Mouse (Mus musculus) cerebral cortex, adult 2 months (tissue): Measurements from ENCODE around the gene Grid1.

Experiments
- WGBS: fragments of 180-500 bp; shearing (Covaris S2); methylation state at CpG from one replicate; pipeline ENCODE4 v1.1.7; 2018; 5-methylcytosine and 5-hydroxymethylcytosine counted together

Gene Grid1

DNA sequence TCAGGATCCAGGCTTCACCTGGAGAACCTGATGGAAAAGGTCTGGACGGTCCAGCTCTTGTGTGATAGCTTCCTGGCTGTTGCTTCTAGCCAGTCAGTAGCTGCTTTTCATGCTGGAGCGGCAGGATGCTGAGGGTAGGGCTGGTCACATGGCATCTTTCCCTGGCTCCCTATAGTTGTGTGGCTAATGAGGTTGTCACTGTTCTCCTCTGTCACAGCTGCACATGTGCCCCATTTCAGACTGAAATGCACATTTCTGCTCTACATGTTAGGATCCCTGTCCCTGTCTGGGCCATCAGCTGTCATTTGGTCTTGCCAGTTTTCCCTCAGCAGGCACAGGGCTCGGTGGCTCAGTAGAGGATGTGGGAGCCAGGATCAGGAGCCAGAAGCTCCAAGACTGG lies 17.2 kb downstream of the Grid1 start:
- WGBS: 68% methylated on average over 3 of the region's 3 CpGs

DNA sequence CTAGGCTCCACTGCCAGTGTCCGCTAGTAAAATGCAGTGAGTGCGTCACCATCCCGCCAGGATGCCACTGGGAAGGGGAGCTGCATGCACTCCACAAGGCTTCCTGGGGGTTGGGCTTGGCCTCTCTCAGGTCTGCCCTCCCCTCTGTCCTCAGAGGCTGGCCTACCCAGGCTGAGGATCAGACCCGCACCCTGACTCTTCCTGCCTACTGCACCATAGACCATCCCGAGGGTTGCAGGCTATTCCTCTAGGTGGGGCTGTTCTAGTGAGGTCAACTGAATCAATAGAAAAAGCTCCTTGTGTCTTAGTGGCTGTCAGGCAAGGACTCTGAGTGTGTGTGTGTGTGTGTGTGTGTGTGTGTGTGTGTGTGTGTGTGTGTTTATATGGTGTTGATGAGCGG lies 19.1 kb downstream of the Grid1 start:
- WGBS: 74% methylated on average over 6 of the region's 6 CpGs

DNA sequence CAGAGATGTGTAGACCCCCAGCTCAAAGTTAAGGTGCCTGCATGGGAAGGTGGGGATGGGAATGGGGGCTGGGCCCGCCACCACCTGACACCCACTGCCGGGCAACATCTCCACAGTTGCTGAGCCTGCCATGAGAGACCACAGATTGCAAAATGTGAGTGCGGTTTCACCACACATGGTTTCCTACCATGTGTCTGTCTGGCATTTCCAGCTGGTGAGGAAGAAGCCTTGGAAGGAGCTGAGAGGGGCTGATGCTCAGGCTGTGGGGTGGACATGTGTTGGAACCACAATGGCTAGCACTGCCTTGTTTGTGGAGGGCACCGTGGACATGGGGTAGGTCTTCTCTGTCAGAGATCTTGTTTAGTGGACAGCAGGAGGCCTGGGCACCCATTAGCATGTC lies 20.0 kb downstream of the Grid1 start:
- WGBS: 65% methylated on average over 4 of the region's 4 CpGs

DNA sequence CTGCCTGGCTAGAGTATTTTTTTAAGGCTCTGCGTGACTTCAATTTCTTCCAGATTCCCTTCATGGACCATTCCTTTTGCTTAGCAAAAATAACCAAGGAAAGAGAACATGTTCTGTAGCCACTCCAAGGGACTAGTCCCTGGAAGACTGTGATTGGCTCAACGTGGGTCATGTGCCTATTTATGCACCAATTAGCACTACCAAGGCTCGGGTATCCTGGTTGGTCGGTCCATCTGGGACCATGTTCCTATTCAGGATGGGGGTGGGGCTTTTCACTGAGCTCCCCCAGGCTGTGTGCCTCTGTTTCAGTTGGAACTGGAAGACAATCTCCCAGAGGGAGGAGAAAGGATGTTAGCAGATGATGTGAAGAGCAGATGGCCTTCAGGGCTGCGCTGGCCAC lies 23.7 kb downstream of the Grid1 start:
- 60% methylated on average over 5 of the region's 5 CpGs for WGBS

DNA sequence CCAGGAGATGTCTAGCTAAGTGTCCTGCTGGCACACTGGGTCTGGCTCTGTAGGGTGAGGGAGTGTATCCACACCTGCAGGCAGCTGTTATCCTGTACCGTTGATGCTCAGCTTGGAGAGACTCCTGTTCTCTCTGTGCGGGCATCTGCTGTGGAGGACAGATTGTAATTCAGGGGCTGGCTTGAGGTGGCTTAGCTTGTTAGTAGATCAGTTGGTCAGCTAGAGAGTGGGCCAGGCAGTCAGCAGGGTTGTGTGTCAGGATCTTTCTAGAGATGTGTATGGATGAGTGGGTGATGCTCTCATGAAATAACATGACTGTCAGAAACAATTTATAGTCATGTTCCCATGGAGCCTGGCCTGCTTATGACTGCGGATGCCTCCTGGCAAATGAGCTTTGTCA lies 24.3 kb downstream of the Grid1 start:
- WGBS: 52% methylated on average over 3 of the region's 3 CpGs

DNA sequence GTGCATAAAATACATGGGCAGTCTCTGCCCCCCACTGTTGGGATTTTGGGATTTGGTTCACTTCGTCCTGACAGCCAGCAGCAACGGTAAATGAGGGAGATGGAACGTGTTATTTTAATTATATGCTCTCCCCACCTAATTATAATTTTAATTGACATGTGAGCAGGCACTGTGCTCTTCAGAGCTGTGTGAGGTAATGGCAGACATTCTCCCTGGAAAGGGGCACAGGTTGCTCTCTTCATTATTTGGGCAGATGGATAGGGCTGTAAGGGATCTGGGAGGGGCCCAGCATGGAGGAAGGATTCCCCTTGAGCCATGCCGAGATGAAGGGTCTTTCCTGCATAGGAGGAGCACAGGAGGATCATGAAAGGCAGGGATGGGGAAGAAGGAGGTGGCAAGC lies 26.9 kb downstream of the Grid1 start:
- 53% methylated on average over 4 of the region's 4 CpGs for WGBS

DNA sequence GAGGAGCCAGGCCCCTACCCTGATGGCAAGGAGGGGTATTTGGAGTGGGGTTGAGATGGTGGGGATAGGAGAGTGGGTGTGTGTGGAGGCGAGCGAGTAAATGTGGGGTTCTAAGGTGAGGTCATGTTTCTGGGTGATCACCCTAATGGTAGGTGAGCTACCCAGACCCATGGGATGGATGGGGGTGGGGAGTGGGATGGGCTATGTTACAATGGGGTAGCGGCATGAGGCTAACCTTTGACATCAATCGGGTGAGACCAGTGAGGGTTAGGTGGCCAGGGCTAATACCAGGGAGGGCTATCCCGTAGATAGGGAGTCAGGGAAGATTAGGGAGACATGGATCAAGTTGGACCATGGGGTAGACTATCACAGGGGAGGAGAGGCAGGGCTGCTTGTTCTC lies 27.7 kb downstream of the Grid1 start:
- 93% methylated on average over 5 of the region's 5 CpGs for WGBS

DNA sequence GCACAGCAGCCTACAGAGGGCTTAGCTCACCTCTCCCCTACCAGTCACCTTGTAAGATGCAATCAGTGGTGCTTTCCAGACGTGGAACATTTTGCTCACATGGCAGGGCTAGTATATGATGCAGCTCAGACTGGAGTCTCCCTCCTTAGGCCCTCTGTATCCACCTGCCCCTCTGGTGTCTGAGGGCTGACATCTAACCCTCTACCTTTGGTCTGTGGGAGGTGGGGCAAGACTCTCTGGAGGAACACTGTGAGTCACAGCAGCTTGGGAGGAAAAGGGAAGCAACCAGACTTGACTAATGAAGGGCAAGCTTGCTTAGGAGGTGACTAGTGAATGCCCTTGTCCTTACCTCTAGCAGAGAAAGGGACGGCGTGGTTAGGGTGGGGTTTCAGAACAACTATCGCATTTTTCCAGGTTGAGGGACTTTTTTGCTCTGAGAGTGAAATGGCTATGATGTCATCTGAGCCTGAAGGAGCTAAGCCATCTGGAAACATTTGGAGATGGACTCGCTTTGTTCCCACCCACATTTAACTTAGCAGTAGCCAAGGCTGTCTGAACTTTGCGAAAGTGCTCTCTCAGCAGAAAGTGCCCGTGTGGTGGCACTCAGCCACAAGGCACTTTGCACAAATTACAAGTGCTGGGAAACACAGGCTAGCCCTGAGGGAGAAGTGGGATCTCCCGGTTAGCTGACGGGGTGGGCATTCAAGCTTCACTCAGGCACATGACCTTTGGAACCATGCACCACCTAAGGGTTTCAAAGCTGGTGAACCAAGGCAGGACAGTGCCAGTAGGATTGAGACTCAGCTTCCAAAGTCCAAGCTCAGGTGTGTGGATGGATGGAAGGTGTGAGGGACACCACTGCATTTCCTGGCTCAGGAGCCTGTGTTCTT lies 41.2 kb downstream of the Grid1 start:
- WGBS: 41% methylated on average over 9 of the region's 9 CpGs

DNA sequence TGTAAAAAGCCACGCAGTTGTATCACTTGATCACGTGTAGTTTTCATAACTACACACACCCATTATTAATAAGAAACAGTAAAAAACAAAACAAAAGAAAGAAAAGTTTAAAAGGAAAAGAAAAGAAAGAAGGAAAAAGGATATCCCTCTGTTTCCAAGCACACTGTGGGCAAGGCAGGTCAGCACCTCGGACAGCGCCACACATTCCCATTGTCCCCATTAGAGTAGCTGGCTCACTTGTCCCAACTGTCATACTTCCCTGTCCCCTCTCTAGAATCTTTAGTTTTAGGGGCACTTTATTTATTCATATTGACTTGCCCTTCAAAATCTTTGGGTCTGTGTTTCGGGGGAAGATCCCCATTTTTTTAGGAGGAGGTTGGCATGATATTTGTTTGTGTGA lies 47.4 kb downstream of the Grid1 start:
- WGBS: 57% methylated on average over 5 of the region's 5 CpGs

DNA sequence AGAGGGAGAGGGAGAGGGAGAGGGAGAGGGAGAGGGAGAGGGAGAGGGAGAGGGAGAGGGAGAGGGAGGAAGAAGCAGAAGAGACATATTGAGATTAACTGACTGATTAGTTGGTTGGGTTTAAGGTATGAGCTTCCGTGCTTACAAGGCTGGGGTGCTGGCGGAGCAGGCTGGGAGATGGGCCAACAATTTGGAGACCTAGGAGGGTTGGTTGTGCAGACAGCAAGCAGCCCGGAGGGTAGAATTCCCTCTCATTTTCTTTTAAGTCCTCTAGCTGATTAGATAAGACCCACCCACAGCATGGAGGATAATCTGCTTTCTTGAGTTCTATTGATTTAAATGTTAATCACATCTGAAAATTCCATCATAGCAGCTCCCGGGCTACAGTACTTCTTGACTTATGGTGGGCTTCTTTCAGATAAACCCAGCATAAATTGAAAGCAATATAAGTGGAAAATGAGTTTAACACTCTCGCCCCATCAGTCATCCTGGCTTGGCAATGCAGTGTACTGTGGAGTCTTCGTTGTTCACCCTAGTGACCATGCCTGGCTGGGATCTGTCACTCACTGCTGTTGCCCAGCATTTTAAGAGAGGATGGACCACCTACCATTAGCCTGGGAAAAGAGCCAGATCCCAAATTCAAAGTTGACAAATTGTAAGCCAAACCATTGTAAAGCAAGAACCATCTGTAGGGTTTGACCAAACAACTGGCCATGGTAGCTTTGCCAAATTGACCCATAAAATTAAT lies 48.8 kb downstream of the Grid1 start:
- WGBS: 72% methylated on average over 6 of the region's 6 CpGs

DNA sequence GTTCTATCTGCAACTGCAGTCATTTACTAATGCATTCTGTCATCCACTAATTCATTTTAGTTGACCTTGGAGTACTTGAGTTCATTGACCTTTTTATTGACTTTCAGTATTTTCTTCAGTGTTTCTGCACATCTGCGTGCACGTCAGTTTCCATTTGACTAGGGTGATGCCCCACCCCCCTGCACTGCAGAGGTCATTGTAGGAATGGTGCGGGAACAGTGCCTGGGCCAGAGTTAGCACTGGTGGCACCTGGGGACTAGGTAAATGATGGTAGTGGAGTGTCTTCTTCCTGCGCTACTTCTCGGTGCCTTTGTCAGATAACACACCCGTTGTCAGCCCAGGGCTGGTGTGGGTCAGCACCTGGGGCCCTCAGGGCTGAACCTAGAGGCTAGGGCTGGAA lies 60.1 kb downstream of the Grid1 start:
- WGBS: 80% methylated on average over 6 of the region's 6 CpGs

DNA sequence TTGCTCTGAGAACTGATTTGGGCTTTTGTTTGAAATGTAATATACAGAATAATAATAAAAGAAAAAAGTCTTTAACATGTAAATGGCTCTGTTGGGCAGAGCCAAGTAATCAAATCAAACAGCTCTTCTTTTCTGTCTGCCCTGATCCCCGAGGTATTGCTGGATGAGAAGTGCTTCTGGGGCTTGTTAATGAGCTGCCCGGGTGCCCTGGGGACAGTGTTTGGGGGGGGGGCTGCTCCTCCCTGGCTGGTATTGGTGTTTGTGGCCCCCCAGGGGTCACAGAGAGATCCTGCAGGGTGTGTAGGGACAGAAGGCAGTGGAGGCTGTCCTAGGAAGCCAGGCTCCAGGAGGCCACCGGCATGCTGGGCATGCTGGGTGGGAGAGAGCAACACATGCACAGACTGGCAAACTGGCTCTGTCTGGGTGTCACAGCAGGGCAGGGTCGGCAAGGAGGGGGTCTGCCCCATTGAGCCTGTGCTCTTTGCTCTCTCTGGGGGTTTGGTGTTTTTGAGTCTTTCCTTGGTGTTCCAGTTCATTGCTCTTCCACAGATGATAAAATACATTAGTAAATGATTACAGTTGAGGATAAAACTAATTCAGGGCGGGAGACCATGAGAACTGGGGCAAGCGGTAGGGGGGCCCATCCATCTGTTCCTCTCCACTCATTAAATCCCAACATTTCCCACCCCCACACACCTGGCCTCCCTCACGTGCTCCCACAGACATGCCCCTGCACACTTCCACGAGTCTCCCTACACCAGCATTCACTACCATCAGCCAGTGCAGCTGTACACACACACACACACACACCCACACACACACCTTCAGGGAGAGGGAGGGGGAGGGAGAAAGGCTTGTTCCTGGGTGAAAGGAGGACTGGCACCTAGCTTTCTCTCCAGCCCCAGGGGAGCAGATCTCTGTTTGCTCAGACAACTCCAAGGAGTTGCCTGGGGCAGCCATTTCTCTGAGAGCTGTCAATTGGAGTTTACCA lies 60.8 kb downstream of the Grid1 start:
- WGBS: 35% methylated on average over 8 of the region's 8 CpGs

DNA sequence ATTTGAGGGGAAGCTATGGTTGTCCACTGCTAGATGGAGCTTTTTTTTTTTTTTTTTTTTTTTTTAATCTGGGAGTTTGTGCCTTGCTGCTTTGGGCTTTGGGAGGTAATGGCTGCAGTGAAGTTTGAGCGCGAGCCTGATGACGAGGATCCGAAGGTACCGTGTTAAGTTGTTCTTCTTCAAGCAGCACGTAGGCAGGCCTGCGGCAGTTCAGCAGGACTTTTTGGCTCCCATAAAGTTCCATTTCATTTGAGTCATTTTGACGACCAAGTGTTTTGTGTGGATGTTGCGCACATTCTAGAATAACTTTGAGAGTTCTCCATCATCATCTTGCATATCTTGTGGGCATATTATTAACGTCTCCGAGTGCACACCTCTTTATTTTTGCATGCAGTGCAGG lies 64.3 kb downstream of the Grid1 start:
- 56% methylated on average over 11 of the region's 11 CpGs for WGBS

DNA sequence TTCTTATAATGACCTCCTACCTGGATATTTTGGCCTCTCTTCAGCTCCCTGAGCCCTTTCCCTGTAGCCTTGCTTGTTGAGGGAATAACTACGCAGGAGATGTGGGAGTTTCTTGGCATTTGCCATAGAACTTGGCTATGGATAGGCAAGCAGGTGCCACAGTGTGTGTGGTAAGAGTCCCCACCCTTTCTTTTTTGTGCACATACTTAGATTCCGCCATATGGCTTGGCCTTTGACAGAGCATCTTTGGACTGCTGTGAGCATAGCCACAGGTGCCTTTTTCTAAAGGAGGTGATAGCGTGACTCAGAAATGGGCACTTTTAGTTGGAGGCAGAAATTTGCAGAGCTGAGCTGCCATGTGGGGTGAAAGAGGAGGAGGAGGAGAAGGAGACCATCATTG lies 64.7 kb downstream of the Grid1 start:
- WGBS: 49% methylated on average over 3 of the region's 3 CpGs

DNA sequence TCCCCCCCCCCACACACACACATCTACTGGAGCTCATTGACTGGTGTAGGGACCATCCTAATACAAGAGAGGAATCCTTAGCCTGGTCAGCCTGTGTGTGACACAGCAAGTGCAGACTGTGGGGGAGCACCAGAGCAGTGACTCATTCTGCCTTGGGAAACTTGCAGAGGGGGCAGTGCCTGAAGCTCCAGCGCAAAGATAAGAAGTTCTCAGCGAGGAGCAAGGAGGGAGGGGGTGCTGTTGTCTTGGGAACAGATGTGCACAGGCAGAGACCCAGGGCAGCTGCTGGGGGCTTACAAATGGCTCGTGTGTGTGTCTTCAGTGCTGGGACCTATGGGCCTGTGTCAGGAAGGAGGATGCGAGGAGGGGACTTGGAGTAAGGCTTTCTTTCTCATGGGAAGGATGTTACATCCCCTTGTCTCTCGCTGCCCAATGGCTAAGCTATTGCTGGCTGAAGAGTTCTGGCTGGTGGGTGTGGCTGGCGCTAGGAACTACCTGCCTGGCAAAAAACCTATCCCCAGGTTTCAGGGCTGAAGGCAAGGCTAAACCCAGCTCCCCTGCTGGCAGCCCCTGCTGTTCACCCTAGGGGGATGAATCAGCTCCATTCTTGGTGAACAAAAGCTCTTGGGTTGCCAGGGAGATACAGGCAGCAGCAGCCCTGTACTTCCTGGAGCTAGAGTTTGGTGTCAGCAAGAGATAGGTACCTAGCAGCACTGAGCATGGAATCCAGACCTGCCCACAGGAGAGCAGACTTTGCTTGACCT lies 72.0 kb downstream of the Grid1 start:
- 25% methylated on average over 6 of the region's 6 CpGs for WGBS

DNA sequence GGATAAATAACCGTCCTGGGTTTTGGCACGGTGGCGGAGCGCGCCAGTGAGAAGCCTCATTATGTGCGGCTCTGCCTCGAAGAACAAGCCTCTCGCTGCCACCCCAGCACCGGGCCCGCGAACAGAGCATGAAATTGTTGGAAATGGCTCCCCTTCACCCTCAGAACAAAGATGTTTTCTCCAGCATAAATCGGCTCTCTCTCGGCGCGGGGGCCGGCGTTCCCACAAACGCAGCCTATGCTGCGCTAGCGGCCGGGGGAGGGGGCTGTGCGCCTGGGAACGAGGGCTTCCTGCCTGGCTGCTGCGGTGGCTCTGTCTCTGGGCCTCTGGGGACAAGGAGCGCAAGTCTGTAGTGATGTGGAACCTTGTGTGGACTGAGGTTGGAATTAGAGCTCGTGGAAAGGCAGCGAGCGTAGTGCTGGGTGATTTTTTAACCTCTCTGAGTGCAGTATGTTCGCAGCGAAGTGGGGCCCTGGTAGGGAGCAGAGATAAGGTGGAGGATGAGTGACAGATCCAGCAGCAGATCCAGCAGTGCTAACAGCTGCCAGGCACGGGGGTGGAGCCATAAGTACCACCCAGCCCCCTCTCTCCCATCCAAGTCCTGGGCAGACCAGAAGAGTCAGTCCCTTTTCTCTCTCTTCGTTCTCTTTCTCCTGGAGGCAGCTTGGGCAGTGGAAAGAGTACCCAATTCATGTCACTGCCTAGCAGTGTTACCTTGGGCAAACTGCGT lies 76.5 kb downstream of the Grid1 start:
- WGBS: 8% methylated on average over 33 of the region's 33 CpGs

DNA sequence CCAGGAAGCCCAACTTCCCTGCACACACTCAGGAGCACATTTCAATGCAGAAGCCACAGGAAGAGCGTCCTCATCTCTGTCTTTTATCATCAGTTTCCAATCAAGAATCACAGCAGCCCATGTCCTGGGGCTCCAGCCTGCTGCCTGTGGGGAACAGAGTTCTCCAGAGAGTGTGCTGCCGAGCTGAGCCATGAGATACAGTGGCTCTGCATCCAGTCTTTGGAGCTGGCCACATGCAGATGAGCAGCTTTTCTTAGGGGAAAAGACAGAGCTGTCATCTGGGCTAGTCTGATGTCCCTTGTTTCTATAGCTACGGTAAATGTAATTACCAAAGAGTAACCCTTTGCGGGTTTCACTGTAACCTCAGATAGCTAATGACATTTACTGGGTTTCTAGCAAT lies 83.9 kb downstream of the Grid1 start:
- WGBS: 75% methylated on average over 4 of the region's 4 CpGs

DNA sequence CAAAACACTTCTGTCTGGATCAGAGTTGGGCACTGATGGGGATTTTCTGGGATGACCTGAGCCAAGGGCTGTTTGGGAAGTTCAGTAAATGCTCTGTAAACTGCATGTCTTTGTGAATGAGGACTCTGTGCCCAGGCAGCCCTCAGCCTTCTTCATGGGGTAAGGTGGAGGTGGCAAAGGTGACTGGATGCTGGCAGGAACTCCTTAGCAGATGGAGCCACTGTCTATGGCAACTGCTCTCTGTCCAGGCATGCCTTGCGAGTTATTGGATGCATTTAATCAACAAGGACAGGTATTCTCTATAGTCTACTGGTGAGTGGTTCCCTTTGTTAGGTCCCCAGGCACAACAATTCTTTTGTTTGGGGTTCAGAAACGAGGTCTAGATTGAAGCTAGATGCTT lies 85.8 kb downstream of the Grid1 start:
- WGBS: 68% methylated on average over 2 of the region's 2 CpGs

DNA sequence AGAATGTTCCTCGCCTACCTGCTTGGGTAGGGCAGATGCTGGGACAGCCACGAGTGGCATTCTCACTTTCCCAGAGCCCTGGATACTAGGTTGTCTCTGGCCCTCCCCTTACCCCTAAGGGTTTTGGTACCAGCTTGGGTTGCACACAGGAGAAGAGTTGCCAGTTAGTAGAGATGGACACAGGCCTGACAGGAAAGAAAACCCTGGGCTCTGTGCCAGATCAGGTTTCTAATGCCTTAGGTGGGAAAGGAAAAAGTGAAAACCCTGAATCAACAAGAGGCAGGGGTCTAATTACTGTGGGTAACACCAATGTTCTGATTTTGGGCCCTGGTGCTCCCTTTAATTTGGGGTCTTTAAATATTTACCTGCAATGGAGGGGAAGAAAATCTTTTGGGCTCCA lies 88.5 kb downstream of the Grid1 start:
- WGBS: 65% methylated on average over 2 of the region's 2 CpGs

DNA sequence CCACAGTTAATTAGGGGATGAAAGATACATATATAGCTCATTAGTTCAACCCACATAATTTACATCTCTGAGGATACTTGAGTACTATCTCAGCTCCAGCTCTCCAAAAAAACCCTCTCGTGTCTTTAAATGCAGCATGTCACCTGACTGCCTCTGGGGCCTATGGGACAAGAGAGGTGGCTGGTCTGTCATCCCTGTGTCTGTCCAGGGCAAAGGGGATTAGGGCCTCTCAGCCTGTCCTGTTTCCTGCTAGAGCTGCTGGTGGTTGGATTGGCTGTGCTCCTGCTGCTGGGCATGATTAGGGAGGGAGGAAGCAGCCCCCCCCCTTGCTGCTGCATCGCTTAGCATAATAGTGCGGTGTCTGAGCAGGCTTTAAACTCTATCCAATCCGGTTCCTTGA lies 88.9 kb downstream of the Grid1 start:
- 39% methylated on average over 4 of the region's 4 CpGs for WGBS

DNA sequence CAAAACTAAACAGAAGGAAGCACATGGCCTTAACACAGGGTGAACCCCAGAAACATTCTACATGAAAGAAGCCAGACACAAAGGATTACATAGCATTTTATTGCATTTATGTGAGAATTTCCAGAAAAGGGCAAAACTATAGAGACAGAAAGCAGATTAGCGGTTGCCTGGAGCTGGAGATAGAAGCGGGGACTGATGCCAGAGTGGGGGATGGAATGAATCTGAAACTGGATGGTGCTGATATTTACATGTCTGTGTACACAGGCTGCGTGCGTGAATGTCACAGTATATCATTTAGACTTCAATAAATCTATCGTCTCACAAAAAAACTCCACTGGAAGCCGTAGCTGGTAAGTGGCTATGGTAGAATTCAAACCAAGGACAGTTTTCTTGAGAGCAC lies 96.4 kb downstream of the Grid1 start:
- WGBS: 86% methylated on average over 6 of the region's 6 CpGs
